Mouse (Mus musculus) right cerebral cortex, postnatal 36 days (tissue): Measurements from ENCODE around the gene 3110082J24Rik.

Experiments used
- DNase-seq, 2 experiments: peaks; one replicate each; pipeline ENCODE4 v3.0.0; 2022; ENCODE audit warnings: low spot score in 2 of 2, mixed read lengths in 1 of 2

Gene 3110082J24Rik

DNA sequence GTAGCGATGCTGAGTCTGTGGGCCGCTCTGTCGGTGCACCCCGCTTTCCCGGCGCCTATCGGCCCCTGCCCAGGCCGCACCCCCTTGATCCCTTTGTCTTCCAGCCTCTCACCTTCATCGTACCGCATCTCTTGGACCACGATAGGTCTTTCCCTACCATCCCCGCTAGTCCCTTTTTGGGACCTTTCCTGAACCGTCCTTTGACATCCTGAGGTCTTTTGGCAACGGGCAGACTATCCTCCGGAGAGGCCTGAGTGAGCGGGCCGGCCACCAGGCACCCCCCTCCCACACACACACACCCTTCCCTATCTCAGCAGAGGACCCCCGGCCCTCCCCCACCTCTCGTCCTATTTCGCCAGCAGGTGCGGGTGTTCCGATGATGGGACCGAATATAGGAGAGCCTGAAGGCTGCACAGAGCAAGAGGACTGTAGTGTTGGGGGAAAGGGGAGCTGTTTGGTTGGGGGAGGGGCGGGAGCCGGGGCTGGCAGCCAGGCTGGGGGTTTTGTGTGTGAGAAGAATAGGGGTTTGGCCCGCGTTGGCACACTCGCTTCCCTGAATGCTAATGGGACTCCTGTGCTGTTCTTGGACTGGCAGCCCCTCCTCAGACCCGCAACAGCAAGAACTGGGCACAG, at the start of gene 3110082J24Rik:
3110082J24Rik (minus strand) TSS at position 419 of the 633 bp plus-strand sequence.
- no peak for DNase-seq

DNA sequence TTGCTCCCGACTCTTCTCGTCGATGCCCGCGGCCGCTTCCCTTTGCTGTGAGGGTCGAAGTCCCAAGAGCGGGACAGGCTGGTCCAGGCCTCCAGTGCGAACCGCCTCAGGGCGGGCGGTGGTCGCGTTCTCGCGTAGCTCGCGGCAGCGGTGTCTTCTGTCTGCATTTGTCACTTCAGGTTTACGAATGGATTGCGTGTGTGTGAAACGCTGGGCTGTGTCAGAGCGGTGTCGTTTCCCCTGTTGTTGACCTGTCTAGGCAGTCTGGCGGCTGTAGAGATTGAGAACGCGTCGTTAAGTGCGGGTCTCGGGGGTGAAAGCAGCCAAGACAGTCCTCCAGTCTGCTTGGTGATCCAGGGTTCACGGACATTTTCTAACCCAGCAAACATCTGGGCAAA, 49.5 kb upstream of the 3110082J24Rik start:
- DNase-seq, result no peak

DNA sequence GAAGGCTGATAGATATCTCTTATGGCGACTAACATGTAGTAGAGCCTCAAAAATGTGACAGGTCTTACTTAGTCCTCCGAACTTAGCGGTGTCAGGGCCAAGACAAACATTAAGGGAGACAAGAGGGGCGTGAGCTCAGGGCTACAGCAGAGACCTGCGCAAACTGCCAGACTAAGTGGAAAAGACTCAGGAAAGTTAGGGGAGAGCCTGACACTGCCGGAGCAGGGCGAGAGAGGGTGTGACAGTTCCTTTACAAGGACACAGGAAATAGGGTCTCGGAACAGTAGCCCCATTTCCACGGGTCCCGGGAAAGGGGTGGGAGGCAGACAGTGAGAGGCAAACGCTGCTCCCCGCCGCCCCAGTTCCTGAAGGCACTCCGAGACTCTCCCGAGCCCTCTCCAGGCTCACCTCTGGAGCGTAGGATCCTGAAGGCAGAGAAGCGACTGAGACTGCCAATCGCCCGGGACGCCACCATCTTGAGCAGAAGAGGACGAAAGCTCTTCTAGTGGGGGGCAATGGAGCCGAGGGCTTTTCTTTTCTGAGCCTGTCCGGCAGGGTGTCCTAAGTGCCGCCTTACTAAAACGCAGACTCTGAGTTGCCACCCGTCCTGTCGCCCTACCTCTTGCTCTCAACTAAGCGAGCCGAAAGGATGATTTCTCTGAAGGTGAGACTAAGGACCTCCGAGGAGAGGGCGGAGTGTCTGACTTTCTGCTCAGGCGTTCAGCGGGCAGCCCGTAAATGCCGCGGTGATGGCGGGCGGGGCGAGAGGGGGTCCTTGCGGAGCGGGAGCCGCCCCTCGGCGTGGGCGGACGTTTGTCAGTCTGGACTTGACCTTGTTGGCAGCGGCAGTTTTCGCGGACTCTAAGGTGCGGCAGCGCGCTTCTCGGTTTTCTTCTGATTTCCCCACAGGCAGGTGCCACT, 48.8 kb upstream of the 3110082J24Rik start, which contains the start of the genes Hadha and Hadhb:
Hadha (minus strand) TSS at position 689 of the 921 bp plus-strand sequence.
Hadhb (plus strand) TSS at position 775 of the 921 bp plus-strand sequence.
- peak; percentile 89 to 90 for DNase-seq

DNA sequence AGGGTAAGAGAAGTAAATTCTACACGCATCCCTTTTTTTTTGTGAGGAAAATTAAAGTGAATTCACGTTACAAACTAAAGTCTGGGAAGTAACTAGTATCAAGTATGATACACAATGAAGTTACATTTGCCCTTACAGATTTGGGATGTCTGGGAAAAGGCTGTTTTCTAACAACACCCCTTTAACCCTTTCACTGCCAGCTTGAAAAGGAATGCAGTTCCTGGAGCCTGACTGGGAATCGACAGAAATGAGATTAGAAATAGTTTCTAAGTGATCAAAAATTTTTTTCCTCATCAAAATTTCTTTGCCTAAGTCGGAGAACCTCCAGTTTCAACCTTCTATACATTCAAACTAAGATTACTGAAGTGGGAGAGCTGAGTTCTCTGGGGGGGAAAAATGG, 48.1 kb upstream of the 3110082J24Rik start:
- DNase-seq, result no peak

DNA sequence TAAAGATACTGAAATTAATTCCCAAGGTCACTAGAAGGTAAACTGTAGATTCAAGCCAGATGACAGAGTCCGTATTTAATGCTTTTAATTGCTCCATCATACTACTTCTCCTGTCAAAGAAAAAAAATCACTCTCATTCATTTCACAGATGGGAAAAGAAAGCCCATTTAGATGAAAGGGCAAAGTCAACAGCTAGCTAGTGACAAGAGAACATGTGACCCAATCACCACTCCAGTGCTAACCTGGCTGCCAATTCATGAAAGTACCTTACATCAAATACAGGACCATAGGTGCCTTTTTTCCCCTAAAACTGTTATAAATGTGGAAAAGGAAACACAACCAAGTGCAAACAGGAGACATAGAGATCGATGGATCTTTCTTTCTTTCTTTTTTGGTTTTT, 47.3 kb upstream of the 3110082J24Rik start:
- no peak for DNase-seq

DNA sequence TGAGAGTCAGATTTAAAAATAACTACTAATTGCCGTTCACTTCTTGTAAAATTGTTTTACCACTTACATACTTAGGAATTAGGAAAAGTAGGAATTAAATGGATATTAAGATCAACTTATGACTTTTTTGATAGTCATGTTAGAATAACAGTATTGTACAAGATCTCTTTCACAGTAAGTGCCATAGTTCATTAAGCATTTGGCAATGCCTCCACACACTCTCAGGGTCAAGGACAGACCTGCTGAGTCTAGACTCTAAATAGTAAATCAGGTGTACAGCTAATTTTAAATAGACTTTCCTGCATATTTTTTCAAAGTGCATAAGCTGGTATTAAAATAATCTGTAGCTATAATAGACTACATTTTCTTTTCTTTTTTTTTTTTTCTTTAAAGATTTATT, 46.5 kb upstream of the 3110082J24Rik start:
- no peak for DNase-seq

DNA sequence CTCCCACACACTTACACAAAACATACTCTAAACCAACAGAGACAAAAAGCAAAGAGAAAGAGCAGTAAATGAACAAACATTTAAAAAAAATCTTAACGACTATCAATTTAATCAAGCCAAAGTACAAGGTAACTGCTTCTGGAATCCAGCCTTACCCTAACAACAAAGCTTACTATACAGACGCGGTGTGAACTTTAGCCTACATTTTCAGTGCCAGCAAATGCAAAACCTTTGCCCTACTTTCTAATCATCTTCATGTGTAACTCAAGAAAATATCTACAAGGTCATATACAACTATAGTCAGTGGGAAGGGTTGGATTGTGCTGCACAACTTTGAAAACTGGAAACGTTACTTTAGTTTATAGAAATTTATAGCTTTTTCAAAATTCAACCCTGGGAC, 46.1 kb upstream of the 3110082J24Rik start:
- no peak for DNase-seq

DNA sequence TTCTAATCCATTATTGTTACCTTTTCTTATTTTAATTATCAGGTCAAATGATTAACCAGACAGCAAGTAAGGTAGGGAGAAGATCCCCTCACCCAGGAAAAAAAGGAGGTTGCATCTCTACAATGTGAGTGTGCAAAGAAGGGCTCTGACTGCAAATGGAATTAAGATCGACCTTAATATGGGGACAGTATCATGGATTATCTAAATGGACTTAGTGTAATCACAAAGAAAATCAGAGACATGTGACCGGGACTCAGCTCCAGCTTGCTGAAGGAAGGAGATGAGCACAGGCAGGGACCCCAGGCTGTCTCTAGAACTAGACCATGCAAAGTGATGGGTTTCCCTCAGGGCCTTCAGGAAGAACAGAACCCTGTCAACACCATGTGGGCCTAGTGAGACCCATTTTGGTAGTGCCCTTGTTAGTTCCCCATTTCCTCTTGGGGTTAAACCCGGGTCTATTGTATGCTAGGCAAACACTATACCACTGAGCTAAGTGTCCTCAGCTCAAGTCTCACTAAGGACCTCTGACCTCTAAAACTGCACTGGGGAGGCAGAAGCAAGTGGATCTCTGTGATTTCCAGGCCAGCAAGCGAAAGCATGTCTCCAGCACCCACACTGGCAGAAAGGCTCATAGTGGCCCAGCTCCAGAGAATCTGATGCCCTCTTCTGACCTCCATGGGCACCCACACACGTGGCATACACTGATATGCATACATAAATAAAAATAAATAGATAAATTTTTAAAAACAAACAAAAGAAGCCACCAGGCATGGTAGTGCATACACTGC, 42.4 kb upstream of the 3110082J24Rik start:
- no peak for DNase-seq

DNA sequence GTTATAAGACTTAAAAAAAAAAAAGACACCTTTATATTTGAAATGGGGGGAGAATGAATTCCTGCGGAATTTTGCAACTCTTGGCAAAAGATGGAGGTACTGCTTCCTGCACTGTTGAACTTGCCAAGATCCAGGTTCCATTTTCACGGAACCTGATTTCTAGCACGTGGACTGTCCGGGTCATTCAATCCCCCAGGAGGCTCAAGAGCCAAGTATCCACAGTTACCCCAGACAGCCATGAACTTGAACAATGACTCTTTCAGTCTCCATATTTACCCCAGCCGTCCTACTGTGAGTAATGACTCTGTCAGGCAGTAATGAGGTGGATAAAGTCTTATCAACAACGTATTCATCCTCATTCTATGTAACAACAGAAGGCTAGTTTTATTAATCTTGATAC, 40.6 kb upstream of the 3110082J24Rik start:
- DNase-seq, result no peak

DNA sequence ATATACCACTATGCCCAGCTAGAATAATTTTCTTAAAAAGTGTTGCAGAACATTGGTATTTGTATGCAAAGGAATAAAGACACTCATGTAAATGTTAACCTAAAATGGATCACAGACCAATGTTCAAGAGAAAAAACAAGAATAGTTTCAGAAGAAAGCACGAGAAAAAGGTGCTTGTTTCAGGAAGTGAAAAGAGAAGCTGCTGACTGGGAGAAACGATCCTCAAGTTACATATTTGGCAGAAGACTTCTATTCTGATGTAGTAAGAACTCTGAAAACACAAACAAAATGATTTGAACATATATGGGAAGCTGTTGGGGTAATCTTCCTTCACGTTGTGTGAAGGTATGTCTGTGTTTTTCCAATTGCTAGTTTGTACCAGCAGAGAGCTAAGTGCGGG, 32.3 kb upstream of the 3110082J24Rik start:
- DNase-seq, result no peak

DNA sequence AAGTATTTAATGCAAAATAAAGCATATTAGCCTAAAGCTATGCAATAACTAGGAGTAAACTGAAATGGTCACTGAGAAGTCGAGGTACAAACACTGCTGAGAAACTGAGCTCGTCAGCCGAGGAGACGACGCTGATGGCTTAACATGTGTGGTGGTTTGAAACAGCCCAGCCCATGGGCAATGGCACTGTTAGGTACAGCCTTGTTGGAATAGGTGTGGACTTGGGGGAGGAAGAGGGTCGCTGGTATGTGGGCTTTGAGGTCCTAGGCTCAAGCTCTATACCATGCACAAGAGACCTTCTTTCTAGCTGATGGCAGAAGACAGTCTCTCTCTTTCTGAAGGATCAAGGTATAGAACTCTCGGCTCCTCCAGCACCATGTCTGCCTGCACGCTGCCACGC, 31.4 kb upstream of the 3110082J24Rik start:
- no peak for DNase-seq

DNA sequence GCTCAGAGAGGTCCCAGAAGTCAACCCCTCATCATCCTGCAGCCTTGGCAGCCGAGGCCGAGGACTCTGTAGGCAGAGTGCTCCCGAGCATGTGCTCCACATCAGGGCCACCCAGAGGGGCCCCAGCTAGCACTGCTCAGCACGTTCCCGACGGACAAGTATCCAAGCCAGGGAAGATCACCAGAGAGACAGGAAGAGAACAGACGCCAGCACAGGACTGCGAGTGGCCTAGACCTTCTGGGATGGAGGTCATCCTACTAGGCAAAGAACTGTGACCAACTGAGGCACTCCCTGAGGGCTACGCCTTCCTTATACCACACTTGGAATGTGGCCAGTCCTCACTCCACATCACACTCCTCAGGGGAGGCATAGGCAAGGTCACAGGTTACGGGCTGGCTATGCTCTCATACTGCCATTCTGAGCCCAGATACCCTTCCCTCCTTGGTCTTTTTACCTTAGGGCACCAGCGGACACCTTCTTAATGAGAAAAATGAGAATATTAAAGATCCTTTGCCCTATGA, 29.9 kb upstream of the 3110082J24Rik start:
- no peak for DNase-seq

DNA sequence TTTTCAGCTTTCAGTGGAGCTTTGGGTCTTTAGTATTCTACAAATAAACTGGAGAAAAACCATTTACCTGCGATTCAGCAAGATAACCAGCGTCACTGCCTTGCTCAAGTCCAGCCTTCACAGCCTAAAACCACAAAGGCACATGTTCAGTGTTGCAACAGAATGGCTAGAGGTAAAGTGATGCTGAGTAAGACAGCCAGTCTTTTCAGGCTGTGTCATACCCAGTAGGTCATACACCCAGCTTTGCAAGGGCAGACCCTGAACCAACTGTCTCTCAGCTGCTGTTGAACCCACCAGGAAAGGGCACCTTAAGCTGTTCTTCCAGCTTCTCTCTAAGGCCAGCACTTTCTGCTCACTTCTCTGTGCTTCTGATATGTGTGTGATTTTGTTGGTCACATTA, 26.3 kb upstream of the 3110082J24Rik start:
- no peak for DNase-seq

DNA sequence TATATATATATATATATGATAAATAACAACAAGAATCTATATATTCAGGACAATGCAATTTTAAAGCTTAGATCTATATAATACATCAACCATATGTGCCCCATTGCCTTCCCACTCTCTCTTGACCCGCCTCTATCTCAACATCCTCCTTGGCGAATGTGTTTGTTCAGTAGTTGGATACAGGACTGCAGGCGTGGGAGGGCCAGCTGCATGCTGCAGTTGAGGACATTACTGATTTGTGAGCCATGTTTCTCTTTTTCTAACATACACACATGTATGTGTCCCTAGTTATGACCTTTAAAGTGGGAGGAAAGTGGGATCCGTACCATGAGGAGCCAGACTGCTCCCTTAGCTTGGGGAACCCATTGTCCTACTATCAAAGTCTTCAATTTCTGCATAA, 25.4 kb upstream of the 3110082J24Rik start:
- no peak for DNase-seq

DNA sequence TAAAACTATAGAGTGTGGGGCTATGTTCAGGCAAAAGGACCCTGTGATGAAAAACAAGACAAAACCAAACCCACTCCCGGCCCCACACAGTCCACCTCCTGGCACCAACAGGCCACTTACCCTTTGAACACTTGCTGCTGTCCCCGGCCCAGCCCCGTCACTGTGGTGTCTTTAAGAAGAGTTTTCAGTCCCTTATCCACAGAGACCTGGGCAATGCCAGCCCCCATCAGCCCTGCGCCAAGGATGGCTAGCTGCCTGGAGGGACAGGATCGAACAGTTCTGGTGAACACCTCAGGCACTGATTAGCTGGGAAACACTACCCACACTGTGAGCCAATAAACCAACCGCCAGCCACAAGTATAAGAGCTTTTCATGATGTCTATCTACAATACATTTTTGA, 22.8 kb upstream of the 3110082J24Rik start:
- no peak for DNase-seq

DNA sequence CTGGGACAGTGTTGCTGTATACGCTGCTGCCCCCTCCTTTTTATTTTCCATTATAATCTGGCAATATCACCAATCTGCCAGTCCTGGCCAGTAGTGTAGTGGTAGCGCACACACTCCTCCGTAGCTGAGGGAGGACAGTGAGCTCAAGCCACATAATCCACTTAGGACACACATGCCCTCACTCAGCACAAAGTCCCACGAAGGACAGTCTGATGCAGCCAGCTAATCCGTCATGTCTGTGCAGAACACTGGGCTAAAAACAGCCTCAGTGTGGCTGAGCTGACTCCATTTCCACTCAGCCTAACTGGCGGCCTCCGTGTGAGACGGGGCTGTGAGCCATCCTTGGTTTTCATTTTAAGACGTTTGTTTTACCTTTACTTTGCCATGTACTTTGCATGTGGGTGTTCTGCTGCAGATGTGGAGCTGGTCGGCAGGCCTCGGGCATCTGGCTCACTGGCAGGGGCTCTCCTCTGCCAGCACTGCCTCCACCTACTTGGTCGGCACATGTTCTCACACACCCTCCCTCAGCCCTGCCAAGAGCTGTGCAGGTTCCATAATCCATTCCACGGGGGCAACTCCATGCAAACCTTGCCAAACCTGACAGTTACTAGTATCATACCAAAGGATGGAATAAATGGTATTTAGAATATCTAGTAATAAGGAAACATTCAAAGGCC, 22.2 kb upstream of the 3110082J24Rik start:
- no peak for DNase-seq

DNA sequence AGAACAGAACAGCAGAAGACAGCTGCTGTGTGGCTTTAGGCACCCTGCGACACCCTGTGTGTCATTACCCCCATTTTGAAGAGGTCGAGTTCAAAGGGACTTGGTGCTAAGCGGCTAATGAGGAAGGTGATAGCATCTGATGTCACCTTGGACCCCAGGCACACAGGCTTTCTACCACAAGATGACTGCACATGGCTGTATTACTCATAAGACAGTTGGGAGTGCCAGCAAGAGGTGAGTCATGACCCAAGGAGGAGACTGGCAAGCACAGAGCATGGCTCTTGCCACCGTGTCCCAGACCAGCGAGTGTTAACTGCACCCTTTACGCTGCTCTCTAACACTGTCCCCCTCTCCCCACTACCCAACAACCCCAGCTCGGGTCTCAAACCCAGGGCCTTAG, 20.9 kb upstream of the 3110082J24Rik start:
- no peak for DNase-seq

DNA sequence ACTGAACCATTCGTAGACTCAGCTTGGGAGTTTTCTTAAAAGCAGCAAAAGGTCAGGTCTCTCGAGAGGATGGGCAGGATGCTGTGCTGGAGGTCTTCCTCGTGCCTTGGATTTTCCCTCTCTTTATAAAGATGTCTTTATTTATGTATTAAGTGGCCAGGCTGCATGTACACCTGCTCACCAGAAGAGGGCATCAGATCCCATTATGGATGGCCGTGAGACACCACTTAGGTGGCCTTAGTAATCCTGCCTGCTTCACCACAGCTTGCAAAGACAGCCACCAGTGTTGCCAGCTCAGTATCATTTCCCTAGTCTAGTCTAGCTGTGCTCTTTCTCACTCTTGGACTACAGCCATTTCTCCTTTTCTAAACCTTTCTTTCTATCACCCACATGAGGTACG, 19.7 kb upstream of the 3110082J24Rik start:
- DNase-seq, result no peak

DNA sequence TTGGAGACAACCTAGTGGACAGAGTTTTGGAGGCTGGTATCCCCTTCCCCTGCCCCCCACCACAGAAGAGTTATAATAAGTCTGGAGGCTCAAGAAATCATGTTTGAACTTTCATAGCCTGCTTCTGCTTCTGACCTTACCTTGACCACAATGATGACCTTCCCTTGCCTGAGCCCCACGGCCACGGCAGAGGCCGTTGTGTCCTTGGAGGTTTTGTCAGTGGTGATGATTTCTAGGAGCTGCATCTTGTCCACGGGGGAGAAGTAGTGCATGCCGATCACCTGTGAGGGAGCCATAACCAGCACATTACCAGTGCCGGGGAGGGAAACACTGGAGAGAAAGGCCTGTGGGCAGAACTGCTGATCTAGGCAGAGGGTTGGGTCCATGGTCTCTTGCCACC, 16.6 kb upstream of the 3110082J24Rik start:
- no peak for DNase-seq

DNA sequence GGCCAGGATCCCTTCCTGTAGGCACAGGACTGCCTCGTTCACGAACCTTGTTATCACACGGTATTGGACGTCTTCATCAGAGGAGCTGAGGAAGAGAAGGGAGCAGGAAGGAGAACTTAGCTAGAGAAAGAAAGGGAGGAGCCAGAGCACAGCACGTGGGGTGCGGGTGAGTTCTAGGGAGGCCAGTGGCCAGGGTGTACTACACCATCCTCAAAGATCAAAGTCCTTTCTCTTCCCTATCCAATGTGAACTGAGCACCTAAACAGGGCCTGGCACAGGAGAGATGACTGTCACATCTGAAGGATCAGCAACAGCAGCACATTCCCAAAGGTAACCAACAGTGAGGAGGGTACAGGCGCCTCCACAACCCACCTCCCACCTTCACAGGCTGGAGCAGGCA, 14.2 kb upstream of the 3110082J24Rik start:
- DNase-seq, result no peak

DNA sequence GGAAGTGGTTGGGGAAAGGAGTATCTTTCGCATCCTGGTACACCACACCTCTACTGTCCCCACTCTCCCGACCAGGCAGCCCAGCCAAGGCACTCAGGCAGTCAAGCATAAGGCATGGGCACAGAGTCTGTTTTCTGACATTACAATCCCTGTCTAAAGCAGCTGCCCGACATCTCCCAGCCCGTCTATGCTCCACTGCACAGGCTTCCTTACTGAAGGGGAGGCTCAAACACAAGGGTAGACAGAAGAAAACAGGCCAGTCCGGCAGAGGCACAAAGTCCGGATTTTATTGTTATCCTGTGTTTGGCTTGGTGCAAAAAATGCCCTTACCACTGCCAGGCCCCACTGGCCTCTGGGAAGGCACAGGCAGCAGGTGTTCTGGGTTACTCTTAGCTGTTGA, 13.3 kb upstream of the 3110082J24Rik start:
- DNase-seq, result no peak
